Mouse (Mus musculus) left cerebral cortex, postnatal 14 days (tissue): ENCODE data around the gene Acsm4. TPM values are rescaled to one million over a fixed set of nuclear protein-coding genes. Genes with fewer than 3 reads are reported as not detected.

Source experiments
- DNase-seq, 2 experiments: peaks; one replicate each; pipeline ENCODE4 v3.0.0; 2021 to 2022; ENCODE audit warnings: low spot score in 2 of 2, mixed read lengths in 1 of 2
- intact Hi-C: fragments of 180-260 bp; cut with DNase I; formaldehyde crosslinking; loops from one replicate; pipeline ENCODE4 v1.15.1; 2025
- total RNA-seq, 2 experiments: library from RNA; stranded (reverse); gene quantifications; 2 replicates each; pipeline ENCODE4 v1.2.3; 2021

Acsm4 gene
- total RNA-seq, 2 experiments from 2014 or later, result not detected

DNA sequence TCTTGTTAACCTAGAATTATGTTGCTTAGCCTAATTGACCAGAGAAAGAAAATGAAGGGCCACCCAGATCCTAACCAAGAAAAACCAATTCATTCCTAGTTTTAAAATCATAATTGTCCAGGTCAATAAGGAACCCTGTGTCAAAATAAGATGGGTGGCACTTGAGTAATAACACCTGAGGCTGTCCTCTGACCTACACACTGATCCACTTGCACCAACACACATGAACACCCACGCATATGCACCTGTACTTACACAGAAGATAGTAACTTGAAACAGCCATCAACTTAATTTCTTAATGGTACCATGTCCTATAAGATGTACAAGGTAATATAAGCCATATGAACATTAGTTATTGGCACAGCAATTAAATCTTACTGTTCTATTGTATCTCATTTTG is 63.9 kb downstream of the Acsm4 start:
- intact Hi-C loops, result no loop called here
- DNase-seq, result no peak

DNA sequence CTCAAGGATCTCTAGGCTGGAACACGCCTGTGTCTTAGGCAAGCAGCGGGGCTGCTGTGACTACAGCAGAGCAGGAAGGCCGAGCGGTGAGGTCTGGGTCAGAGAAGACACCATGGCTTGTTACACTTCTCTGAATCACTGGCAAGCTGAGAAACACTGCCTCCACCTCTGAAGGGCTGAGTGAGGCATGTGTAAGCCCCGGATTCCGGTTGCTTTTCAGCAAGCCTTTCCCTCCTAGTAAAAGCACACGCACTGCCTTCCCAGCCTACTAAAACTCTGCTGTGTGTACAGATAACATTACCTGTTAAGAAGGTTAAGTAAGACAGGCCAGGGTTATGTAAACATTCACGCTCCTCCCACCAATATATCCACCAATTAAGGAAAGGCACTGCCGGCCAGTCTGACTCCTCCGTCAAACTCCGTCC is 70.7 kb downstream of the Acsm4 start, which contains the start of gene Acsm3:
TSS of gene Acsm3 (plus strand) at position 397 of the 425 bp plus-strand sequence.
- intact Hi-C loops, result no loop called here
- DNase-seq, result no peak

DNA sequence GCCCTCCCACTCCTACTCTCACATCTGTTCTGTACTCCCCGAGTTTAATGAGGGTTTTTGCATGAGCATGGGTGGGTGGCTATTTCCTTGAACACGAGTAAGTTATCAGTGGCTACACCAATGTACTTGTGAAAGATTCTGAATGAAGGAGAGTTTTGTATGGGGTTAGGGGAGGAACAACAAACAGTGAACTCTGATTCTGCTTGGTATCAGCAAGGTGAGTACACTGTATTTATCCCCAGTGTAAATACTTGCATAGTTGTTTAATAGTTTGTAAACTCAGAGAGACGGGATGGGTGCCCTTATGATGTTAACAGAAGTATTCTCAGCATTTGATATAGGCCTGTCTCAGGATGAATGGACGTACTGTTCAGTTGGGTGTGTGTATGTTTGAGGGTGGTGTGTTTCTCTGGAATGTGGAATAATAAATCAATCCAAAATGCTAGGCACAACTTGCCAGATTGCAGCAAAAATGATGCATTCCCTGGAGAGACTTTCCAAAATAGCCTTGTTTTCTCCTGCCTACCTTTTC is 72.4 kb downstream of the Acsm4 start:
- DNase-seq, result no peak
- intact Hi-C loops, result no loop called here

Other genes with a start within 250 kb of the Acsm4 start
- gene Gp2, start 230.7 kb upstream of the Acsm4 start, total RNA-seq, result not detected
- gene Umod, start 210.7 kb upstream of the Acsm4 start, total RNA-seq, result not detected
- gene Acsm5, start 170.6 kb upstream of the Acsm4 start, total RNA-seq, result under 1 TPM; 0.42 to 0.72 TPM
- gene Pdilt, start 166.5 kb upstream of the Acsm4 start, total RNA-seq, result not detected
- not detected for gene Acsm2, start 135.7 kb upstream of the Acsm4 start, total RNA-seq
- gene Acsm1, start 83.0 kb upstream of the Acsm4 start, total RNA-seq, result not detected
- 10 to 100 TPM; 33.8 to 38.8 TPM for gene Thumpd1, start 30.8 kb downstream of the Acsm4 start, total RNA-seq
- gene Acsm3, start 70.9 kb downstream of the Acsm4 start, total RNA-seq, result not detected
- 1 to 10 TPM; 1.4 to 2.8 TPM for gene Rexo5, start 104.0 kb downstream of the Acsm4 start, total RNA-seq
- gene Eri2, start 104.0 kb downstream of the Acsm4 start, total RNA-seq, result 1 to 10 TPM; 6.8 to 7.4 TPM
- gene Lyrm1, start 205.8 kb downstream of the Acsm4 start, total RNA-seq, result 10 to 100 TPM in 1 of 2 experiments, 1 to 10 TPM in 1; 8.9 to 11.7 TPM
- 10 to 100 TPM; 24.6 to 26.6 TPM for gene Dcun1d3, start 206.3 kb downstream of the Acsm4 start, total RNA-seq